Mouse (Mus musculus): ENCODE measurements around the gene Bphl.

Bphl gene

DNA sequence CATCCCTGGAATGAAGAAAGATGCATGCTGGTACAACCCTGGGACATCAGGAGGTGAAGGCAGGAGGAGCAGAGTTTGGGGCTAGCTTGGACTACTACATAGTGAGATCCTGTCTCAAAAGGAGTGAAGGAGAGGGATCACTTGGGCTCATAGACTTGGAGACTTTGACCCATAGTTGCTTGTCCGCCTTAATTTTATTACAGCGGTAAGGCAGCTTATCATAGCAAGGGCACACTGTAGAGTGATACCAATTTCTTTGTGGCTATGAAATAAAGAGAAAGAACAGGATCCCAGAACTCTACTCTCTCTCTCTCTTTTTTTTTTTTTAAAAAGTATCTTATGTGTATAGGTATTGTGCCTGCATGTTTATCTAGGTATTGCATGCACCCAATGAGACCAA lies 83.1 kb downstream of the Bphl start:
- no peak for DNase-seq (ENCODE audit: low read depth, low spot score)
